Mouse (Mus musculus) large intestine, adult 2 months (tissue): ENCODE results near the gene Rpl23. TPM values are rescaled to one million over a fixed set of nuclear protein-coding genes. Genes with fewer than 3 reads are reported as not detected.
A peak's percentile ranks its signal among the peaks of the same experiment; 100 is the strongest.
"Not testable (repeated sequence)": the region's sequence is repeated elsewhere in the genome, so short reads cannot be mapped to it uniquely, and the experiment has no call there.

Source experiments
- DNase-seq: peaks from one replicate; pipeline ENCODE4 v3.0.0-alpha.2; 2012; ENCODE audit warnings: low read depth, low spot score
- WGBS: fragments of 180-500 bp; shearing (Covaris S2); methylation state at CpG from one replicate; pipeline ENCODE4 v1.1.7; 2018; 5-methylcytosine and 5-hydroxymethylcytosine counted together
- polyA plus RNA-seq: library from polyadenylated mRNA; depleted of rRNA; stranded (reverse); fragments of >200 nt; gene quantifications from 2 replicates; pipeline ENCODE4 v1.2.3, GENCODE M21; 2012

The Rpl23 gene
- polyA plus RNA-seq, 1 experiment = 115 TPM

GRCm38 (mm10) chr11:97801409-97802193 is 19.4 kb upstream of the Rpl23 start:
- peak; percentile 89 for DNase-seq
- 10% methylated on average over 8 of the region's 8 CpGs for WGBS

- DNase-seq = no peak
- WGBS = 2% methylated on average over 17 of the region's 17 CpGs
Measured at GRCm38 (mm10) chr11:97800691-97801408, 18.6 kb upstream of the Rpl23 start.

- no peak for DNase-seq
- WGBS = under 1% methylated on average over 35 of the region's 43 CpGs
Measured at GRCm38 (mm10) chr11:97799994-97800690, 17.9 kb upstream of the Rpl23 start.

- WGBS = under 1% methylated on average over 71 of the region's 71 CpGs
- no peak for DNase-seq
Measured at GRCm38 (mm10) chr11:97799146-97799993, 17.1 kb upstream of the Rpl23 start.

- under 1% methylated on average over 11 of the region's 11 CpGs for WGBS
- no peak for DNase-seq
Measured at GRCm38 (mm10) chr11:97798782-97799145, 16.5 kb upstream of the Rpl23 start, which contains the start of gene Lasp1. TSS of gene Lasp1 (plus strand) at chr11:97799000.

- WGBS = 63% methylated on average over 8 of the region's 8 CpGs
- DNase-seq = no peak
Measured at GRCm38 (mm10) chr11:97798083-97798435, 15.8 kb upstream of the Rpl23 start.

- 58% methylated on average over 15 of the region's 15 CpGs for WGBS
- DNase-seq = no peak
Measured at GRCm38 (mm10) chr11:97797369-97798082, 15.3 kb upstream of the Rpl23 start.

- 5% methylated on average over 6 of the region's 6 CpGs for WGBS
- DNase-seq = no peak
Measured at GRCm38 (mm10) chr11:97796910-97797309, 14.7 kb upstream of the Rpl23 start.

- WGBS = 2% methylated on average over 2 of the region's 2 CpGs
Measured at GRCm38 (mm10) chr11:97793165-97793564, 10.9 kb upstream of the Rpl23 start.

GRCm38 (mm10) chr11:97790778-97791438 is 8.7 kb upstream of the Rpl23 start:
- 80% methylated on average over 2 of the region's 2 CpGs for WGBS
- not testable (repeated sequence) for DNase-seq

More at GRCm38 (mm10) chr11:97793165-97793564, 10.9 kb upstream of the Rpl23 start:
- no peak for DNase-seq

- DNase-seq = no peak
- WGBS = 87% methylated on average over 5 of the region's 5 CpGs
Measured at GRCm38 (mm10) chr11:97789727-97790126, 7.5 kb upstream of the Rpl23 start.

- WGBS = 89% methylated on average over 3 of the region's 3 CpGs
- no peak for DNase-seq
Measured at GRCm38 (mm10) chr11:97787961-97788360, 5.7 kb upstream of the Rpl23 start.

GRCm38 (mm10) chr11:97782564-97782895 is 293 bp upstream of the Rpl23 start:
- under 1% methylated on average over 10 of the region's 10 CpGs for WGBS

GRCm38 (mm10) chr11:97781478-97781831 is 782 bp downstream of the Rpl23 start:
- under 1% methylated on average over 11 of the region's 11 CpGs for WGBS

More at GRCm38 (mm10) chr11:97782564-97782895, 293 bp upstream of the Rpl23 start:
- no peak for DNase-seq

GRCm38 (mm10) chr11:97779968-97780701 is 2.1 kb downstream of the Rpl23 start:
- 50% methylated on average over 2 of the region's 2 CpGs for whole genome bisulfite sequencing
- DNase-seq = no peak

More at GRCm38 (mm10) chr11:97781478-97781831, 782 bp downstream of the Rpl23 start:
- DNase-seq = no peak

GRCm38 (mm10) chr11:97778918-97779317 is 3.3 kb downstream of the Rpl23 start:
- 77% methylated on average over 1 of the region's 1 CpGs for WGBS
- DNase-seq = no peak

- WGBS = 43% methylated on average over 2 of the region's 2 CpGs
- no peak for DNase-seq
Measured at GRCm38 (mm10) chr11:97777129-97777529, 5.1 kb downstream of the Rpl23 start.
